Mouse (Mus musculus): Measurements from ENCODE around the gene Tab1. TPM values are rescaled to one million over a fixed set of nuclear protein-coding genes. Genes with fewer than 3 reads are reported as not detected.
A peak's percentile ranks its signal among the peaks of the same experiment; 100 is the strongest.

Tab1 gene
- polyA plus RNA-seq, 1 experiment from 2014 or later: 42.8 TPM

DNA sequence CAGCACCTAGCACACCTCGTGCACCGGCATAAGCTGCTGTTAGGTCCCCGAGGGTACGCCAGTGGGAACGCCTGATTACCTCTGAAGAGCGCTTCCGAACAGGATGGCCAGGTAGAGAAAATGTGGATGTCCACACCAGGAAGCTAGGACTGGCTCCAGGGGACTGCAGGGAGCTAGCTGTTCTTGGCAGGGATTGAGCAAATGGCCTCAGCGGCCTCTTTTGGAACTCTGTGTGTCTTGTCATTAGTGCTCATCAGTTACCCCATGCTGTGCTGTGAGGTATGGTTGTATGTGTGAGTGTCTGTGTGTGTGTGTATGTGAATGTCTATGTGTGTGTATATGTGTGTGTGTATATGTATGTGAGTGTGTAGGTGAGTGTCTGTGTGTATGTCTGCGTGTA lies 42.4 kb downstream of the Tab1 start:
- Histone ChIP-seq H3K27ac (no peak overlapping the region), H3K36me3 (replicated peaks) (no peaks in the 10 kb centered on the region; the same call in 1 of the 2 replicates), H3K4me3 (peak overlapping the region; percentile 98), H3K27me3 (ENCODE audit: poor library complexity, severe bottlenecking) (peaks cover 28% of the 10 kb centered on the region), H3K9me3 (no peaks in the 10 kb centered on the region), H3K4me1 (peaks cover 55% of the 10 kb centered on the region)
- 79% methylated on average over 9 of the region's 9 CpGs for WGBS
- DNase-seq (ENCODE audit: extremely low spot score, low spot score): no peak

DNA sequence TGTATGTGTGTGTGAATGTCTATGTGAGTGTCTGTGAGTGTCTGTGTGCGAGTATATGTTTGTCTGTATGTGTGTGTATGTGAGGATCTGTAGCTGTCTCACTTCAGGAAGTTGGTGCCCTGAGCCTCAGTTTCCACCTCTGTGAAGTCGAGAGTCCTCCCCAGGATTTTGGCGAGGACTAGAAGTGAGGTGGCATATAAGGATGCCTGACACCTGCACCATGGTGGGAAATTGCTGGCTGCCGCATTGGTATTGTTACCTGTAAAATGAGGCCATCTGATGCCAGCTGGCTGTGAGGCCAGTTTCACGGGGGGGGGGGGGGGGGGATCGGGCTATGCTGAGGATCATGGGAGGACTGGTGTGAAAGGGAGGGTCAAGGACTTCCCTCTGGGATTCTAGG lies 42.8 kb downstream of the Tab1 start:
- Histone ChIP-seq H3K4me1 (peaks cover 51% of the 10 kb centered on the region), H3K36me3 (replicated peaks) (no peaks in the 10 kb centered on the region; the same call in 1 of the 2 replicates), H3K27ac (no peak overlapping the region), H3K27me3 (ENCODE audit: poor library complexity, severe bottlenecking) (peaks cover 28% of the 10 kb centered on the region), H3K4me3 (no peak overlapping the region), H3K9me3 (no peaks in the 10 kb centered on the region)
- DNase-seq (ENCODE audit: extremely low spot score, low spot score): no peak
- 81% methylated on average over 5 of the region's 6 CpGs for WGBS

DNA sequence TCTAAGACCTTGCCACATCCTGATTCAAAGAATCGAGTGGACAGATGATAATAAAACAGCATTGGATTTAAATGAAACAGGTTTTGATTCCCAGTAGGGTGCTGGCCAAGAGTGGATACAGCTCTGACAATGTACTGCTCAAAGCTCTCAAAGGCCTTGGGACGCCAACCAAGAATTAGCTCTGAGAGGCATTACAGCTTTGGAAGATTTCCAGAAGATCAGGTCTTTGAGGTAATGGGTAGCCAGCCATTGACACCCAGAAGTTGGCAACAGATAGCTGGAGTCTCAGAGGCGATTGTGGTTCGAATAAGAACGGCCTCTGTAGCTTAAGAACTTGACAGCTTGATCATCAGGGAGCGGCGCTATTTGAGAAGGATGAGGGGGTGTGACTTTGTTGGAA lies 48.6 kb downstream of the Tab1 start:
- WGBS: 97% methylated on average over 7 of the region's 7 CpGs
- Histone ChIP-seq H3K4me1 (peaks cover 4% of the 10 kb centered on the region; the same call in 1 of the 2 replicates), H3K4me3 (no peak overlapping the region), H3K9me3 (no peaks in the 10 kb centered on the region), H3K27ac (no peak overlapping the region), H3K27me3 (ENCODE audit: poor library complexity, severe bottlenecking) (no peaks in the 10 kb centered on the region), H3K36me3 (replicated peaks) (peaks cover 9% of the 10 kb centered on the region)
- no peak for DNase-seq (ENCODE audit: extremely low spot score, low spot score)

DNA sequence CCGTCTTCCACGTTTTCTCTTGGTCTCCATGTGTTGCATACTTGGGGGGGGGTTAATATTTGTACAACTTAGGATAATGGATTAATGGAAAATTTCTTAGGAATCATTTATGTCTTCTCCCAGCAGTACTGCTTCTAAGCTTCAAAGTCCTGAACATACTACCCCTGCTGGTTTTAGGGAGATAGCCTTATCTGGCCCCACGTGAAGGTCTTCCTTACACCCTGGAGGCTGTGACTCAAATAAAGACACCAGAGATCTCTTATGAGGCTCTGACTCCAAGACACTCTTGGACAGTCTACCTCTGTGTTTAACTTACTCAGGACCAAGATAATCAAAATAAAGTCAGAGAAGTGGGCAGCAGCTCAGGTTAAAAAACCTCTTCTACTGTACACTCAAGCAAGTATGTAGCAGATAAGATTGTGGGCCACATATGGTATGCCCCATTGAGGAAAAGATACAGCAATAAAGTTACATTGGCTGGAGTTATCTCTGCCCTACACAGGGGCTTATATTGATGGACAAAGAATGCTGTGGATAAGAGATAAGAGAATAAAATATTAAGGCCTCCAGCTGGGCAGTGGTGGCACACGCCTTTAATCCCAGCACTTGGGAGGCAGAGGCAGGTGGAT lies 49.3 kb downstream of the Tab1 start:
- Histone ChIP-seq H3K4me3 (no peak overlapping the region), H3K27me3 (ENCODE audit: poor library complexity, severe bottlenecking) (no peaks in the 10 kb centered on the region), H3K36me3 (replicated peaks) (peaks cover 9% of the 10 kb centered on the region), H3K9me3 (no peaks in the 10 kb centered on the region), H3K27ac (no peak overlapping the region), H3K4me1 (peaks cover 4% of the 10 kb centered on the region; the same call in 1 of the 2 replicates)
- WGBS: 91% methylated on average over 4 of the region's 4 CpGs
- no peak for DNase-seq (ENCODE audit: extremely low spot score, low spot score)

DNA sequence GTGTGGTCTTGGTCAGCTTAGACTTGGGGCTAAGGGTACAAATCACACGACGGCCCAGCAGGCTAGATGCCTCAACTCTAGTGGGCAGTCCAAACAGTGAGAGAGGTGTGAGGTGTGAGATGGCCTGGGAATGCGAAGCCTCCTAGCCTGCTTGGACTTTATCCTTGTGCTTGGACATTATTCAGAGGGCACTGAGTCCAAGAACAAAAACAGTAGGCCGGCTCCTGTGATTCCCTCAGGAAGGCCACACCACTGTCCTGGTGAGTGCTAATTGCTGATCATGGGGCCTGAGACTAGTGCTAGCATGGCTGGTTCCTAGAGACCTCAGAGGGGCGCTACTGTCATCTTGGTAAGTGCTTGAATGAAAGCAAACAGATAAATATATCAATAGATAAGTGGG lies 56.0 kb downstream of the Tab1 start:
- H3K27me3 ChIP-seq (ENCODE audit: poor library complexity, severe bottlenecking): no peaks in the 10 kb centered on the region
- no peaks in the 10 kb centered on the region for H3K36me3 ChIP-seq (replicated peaks)
- DNase-seq (ENCODE audit: extremely low spot score, low spot score): no peak
- H3K27ac ChIP-seq: no peak overlapping the region
- WGBS: 90% methylated on average over 5 of the region's 5 CpGs
- peaks cover 17% of the 10 kb centered on the region for H3K4me1 ChIP-seq
- no peak overlapping the region for H3K4me3 ChIP-seq
- H3K9me3 ChIP-seq: no peaks in the 10 kb centered on the region

DNA sequence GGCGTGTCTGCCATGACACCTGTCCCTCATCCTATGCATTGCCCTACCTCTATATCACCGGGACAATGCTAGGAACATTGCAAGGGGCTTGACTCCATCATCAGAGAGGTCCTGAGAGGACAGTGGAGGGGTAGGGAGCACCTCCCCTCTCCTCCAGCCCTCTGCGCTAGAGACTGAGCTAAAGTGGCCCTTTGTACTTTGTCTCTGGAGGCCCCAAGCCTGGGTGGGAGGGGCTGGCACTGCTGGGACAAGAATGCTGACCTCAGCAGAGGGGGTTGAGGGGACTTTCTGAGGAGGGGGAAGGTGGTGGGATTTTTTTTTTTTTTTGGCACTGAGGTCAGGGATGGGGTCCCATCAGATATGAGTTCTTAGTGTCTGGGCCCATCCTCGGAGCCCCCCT lies 57.1 kb downstream of the Tab1 start:
- no peak for DNase-seq (ENCODE audit: extremely low spot score, low spot score)
- WGBS: 71% methylated on average over 4 of the region's 4 CpGs

DNA sequence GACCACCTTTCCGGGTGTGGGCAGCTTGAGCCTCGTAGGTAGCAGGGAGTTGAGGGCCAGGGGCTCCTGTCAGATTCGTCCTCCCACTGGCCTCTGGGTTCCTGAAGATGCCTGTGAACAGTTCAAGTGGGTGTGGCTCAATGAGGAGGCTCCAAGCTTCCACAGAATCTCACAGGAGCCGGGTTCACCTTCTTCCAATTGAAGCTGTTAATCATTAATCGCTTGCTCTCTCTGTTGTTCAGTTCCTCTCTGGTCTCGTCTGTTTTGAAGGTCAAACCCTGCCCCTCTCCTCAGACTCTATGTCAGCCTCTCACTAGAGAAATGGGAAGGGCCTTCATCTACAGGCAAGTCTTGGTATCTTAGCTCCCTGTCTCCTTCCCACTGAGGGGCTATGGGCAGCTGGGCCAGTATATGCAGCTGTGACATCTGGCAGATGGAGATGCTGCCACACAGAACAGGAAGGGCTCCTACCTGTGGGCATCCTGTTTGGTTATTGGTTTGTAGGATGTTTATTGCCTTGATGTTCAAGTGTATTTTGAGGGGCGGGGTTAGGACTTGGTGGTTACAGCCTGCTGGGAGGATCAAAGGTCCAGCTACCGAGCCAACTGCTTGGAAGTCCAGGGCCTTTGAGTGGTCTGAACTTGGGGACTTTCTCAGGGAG lies 58.8 kb downstream of the Tab1 start:
- H3K4me3 ChIP-seq: no peak overlapping the region
- H3K27me3 ChIP-seq (ENCODE audit: poor library complexity, severe bottlenecking): no peaks in the 10 kb centered on the region
- no peak for DNase-seq (ENCODE audit: extremely low spot score, low spot score)
- H3K4me1 ChIP-seq: peaks cover 18% of the 10 kb centered on the region
- no peaks in the 10 kb centered on the region for H3K9me3 ChIP-seq
- no peak overlapping the region for H3K27ac ChIP-seq
- H3K36me3 ChIP-seq (replicated peaks): no peaks in the 10 kb centered on the region; the same call in 1 of the 2 replicates
- WGBS: 89% methylated on average over 8 of the region's 8 CpGs

More for the DNA sequence above, 57.1 kb downstream of the Tab1 start:
- H3K9me3 ChIP-seq: no peaks in the 10 kb centered on the region
- H3K27me3 ChIP-seq (ENCODE audit: poor library complexity, severe bottlenecking): no peaks in the 10 kb centered on the region
- peaks cover 18% of the 10 kb centered on the region for H3K4me1 ChIP-seq
- H3K4me3 ChIP-seq: no peak overlapping the region
- H3K27ac ChIP-seq: no peak overlapping the region
- no peaks in the 10 kb centered on the region for H3K36me3 ChIP-seq (replicated peaks)

DNA sequence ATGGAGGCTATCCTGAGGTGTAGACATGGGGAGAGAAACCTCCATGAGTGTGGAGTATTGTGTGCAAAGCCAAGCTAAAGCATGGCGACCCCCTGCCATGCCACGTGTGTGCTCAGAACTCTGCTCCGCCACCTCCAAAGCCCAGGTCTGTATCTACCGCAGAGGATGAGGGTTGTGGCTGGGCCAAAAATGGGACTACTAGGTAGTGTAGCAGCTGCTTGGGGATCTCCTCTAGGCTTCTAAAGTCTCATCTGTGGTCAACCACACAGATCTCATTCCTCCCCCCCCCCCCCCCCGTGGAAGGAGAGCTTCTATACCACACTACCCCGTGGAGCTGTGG lies 59.3 kb downstream of the Tab1 start:
- DNase-seq (ENCODE audit: extremely low spot score, low spot score): no peak
- Histone ChIP-seq H3K9me3 (no peaks in the 10 kb centered on the region), H3K27ac (no peak overlapping the region), H3K4me1 (peaks cover 18% of the 10 kb centered on the region), H3K27me3 (ENCODE audit: poor library complexity, severe bottlenecking) (no peaks in the 10 kb centered on the region), H3K36me3 (replicated peaks) (peaks cover 1% of the 10 kb centered on the region; the same call in 1 of the 2 replicates), H3K4me3 (no peak overlapping the region)
- WGBS: 87% methylated on average over 6 of the region's 6 CpGs

DNA sequence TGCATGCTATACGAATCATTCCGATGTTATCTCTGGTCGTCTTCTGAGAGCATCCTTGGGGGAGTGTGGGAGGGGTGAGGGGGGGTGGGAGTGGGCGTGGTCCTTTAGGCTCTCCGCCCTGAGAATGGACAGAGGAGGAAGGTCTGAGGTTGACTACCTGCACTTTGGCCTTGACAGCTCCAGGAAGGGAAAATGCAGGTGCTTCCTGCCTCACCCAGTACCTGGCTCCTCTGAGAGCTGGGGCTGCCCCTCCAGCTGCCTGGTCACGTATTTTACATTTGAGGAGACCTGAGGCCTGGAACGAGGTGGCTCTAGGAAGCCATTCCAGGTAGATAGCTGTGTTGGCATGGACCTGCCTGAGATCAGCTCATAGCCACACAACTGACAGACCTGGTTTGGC lies 59.9 kb downstream of the Tab1 start:
- Histone ChIP-seq H3K27me3 (ENCODE audit: poor library complexity, severe bottlenecking) (no peaks in the 10 kb centered on the region), H3K9me3 (0 out of 2 replicates have a peak, but pooled peaks cover 4% of the 10 kb centered on the region), H3K4me1 (peaks cover 18% of the 10 kb centered on the region), H3K36me3 (replicated peaks) (peaks cover 8% of the 10 kb centered on the region), H3K4me3 (no peak overlapping the region), H3K27ac (no peak overlapping the region)
- WGBS: 91% methylated on average over 7 of the region's 7 CpGs
- DNase-seq (ENCODE audit: extremely low spot score, low spot score): no peak

DNA sequence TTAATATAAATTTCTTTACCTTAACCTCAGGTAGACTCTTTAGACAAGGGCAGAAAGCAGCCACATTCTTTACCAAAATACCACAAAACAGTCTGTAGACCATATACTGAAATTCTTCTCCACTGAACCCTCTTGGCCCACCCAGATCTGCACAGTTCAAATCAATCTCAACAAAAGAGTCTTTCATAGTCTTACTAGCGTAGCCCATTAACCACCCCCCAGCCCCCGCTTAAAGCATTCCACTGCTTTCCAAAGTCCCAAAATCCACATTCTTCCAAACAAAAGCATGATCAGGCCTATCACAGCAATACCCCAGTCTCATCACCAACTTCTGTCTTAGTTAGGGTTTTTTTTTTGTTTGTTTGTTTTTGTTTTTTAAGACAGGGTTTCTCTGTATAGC lies 66.6 kb downstream of the Tab1 start:
- DNase-seq (ENCODE audit: extremely low spot score, low spot score): no peak
- Histone ChIP-seq H3K36me3 (replicated peaks) (peaks cover 15% of the 10 kb centered on the region), H3K4me1 (peaks cover 19% of the 10 kb centered on the region), H3K27ac (no peak overlapping the region), H3K4me3 (no peak overlapping the region), H3K27me3 (ENCODE audit: poor library complexity, severe bottlenecking) (no peaks in the 10 kb centered on the region), H3K9me3 (0 out of 2 replicates have a peak, but pooled peaks cover 4% of the 10 kb centered on the region)
- 60% methylated on average over 2 of the region's 2 CpGs for WGBS

DNA sequence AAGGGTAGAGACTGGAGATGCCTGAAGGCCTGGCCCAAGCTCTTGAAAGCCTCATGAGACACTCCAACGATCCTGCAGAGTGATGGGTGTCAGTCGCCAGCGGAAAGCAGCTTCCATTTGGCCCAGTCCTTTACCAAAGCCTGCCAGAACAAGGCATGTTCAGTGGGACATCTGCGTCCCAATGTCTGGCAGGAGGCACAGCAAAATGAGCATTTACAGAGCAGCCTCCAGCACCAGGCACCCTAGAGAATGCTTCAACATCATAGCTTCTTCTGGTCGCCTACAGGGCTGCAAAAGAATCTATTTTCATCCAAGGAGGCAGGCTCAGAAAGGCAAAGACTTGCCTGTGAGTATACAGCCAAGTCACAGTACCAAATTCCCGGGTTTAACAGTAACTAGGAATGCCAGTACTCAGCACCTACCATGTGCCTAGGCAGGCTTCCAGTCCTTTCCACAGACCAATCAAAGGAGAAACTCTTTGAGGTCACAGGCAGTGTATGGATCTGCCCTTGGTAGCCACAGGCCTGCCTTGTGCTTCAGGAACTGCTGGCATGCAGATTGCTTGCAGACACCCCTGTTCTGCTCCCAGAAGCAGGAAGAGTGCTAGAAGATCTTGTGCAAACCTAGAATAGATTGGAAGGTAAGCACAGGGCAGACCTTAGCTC lies 69.3 kb downstream of the Tab1 start:
- no peak overlapping the region for H3K27ac ChIP-seq
- H3K9me3 ChIP-seq: 0 out of 2 replicates have a peak, but pooled peaks cover 4% of the 10 kb centered on the region
- no peaks in the 10 kb centered on the region for H3K27me3 ChIP-seq (ENCODE audit: poor library complexity, severe bottlenecking)
- WGBS: 85% methylated on average over 6 of the region's 6 CpGs
- H3K36me3 ChIP-seq (replicated peaks): peaks cover 14% of the 10 kb centered on the region
- H3K4me1 ChIP-seq: peaks cover 19% of the 10 kb centered on the region
- no peak overlapping the region for H3K4me3 ChIP-seq
- no peak for DNase-seq (ENCODE audit: extremely low spot score, low spot score)

DNA sequence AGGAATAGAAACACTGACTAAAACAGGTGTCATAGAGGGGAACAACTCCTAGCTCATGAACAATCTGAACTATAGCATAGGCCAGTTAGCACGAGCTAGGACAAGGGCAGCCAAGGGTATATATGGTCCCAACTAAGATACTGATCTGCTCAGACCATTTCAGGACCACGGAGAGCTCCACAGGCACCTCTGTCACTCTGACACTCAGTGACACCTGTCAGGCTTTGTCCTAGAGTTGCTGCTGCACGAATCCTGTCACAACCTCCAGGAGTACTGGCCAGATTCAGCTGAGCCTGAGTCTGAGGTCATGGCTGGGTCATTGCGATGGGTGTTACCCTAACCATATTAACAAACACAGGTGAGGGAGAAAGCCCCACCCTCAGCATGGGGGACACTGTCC lies 70.5 kb downstream of the Tab1 start:
- Histone ChIP-seq H3K9me3 (no peaks in the 10 kb centered on the region), H3K36me3 (replicated peaks) (peaks cover 2% of the 10 kb centered on the region; the same call in 1 of the 2 replicates), H3K27me3 (ENCODE audit: poor library complexity, severe bottlenecking) (no peaks in the 10 kb centered on the region), H3K27ac (no peak overlapping the region), H3K4me1 (peaks cover 25% of the 10 kb centered on the region), H3K4me3 (no peak overlapping the region)
- peak; percentile 21 for DNase-seq (ENCODE audit: extremely low spot score, low spot score)
- WGBS: 36% methylated on average over 4 of the region's 4 CpGs

DNA sequence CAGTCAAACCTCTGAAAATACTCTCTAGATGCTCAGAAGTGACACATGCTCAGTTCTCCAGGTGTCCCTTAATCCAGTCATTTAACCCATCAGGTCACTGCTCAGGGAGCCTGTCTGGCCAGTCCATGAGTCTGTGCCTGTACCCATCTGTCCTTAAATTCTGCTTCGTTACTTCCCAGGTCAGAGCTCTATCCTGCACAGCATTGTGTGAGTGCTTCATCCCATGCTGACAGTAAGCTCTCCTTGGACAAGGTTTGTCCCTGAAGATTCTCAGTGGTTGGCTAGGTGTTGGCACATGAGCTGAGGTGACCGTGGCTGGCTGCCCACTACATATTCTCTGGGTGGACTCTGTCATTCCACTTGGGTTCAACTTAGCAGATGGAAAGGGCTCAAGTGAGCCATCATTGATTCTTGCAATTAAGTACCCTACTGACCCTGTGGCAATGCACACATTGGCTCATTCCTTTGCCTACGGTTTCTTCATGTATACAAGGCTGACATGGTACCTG lies 73.2 kb downstream of the Tab1 start:
- 89% methylated on average over 3 of the region's 3 CpGs for WGBS
- no peak for DNase-seq (ENCODE audit: extremely low spot score, low spot score)
- Histone ChIP-seq H3K36me3 (replicated peaks) (peaks cover 6% of the 10 kb centered on the region), H3K4me1 (peaks cover 22% of the 10 kb centered on the region), H3K4me3 (no peak overlapping the region), H3K27ac (no peak overlapping the region), H3K27me3 (ENCODE audit: poor library complexity, severe bottlenecking) (no peaks in the 10 kb centered on the region), H3K9me3 (no peaks in the 10 kb centered on the region)

All from forebrain, embryonic 10.5 days (tissue).